Mouse (Mus musculus) T-cell, adult 2 months (primary cell): Measurements from ENCODE around the gene Fam124a.
"Not testable (repeated sequence)": the region's sequence is repeated elsewhere in the genome, so short reads cannot be mapped to it uniquely, and the experiment has no call there.

Source experiments
- DNase-seq: peaks from one replicate; pipeline ENCODE4 v3.0.0; 2022; ENCODE audit warnings: low spot score

The Fam124a gene

DNA sequence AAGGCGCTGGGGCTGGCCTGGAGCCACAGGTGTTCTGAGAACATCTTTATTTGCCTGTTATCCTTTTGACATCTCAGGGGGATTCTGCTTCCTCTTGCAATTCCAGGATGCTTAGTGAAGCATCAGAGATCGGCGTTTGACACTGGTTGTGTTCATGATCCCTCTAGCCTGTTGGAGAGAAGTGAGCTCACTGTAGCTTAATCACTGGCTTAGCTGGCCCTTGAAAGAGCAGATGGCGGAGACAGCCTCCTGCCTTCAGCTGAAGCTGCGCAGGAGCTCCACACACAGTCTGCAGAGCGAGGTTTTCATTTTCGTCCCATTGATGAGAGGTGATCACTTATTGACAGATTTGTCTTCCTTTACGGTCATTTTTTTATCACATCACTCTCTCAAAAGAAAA, 20.3 kb downstream of the Fam124a start:
- no peak for DNase-seq

- DNase-seq: no peak
Measured at GRCm38 (mm10) chr14:62580945-62581344, 25.4 kb downstream of the Fam124a start.

DNA sequence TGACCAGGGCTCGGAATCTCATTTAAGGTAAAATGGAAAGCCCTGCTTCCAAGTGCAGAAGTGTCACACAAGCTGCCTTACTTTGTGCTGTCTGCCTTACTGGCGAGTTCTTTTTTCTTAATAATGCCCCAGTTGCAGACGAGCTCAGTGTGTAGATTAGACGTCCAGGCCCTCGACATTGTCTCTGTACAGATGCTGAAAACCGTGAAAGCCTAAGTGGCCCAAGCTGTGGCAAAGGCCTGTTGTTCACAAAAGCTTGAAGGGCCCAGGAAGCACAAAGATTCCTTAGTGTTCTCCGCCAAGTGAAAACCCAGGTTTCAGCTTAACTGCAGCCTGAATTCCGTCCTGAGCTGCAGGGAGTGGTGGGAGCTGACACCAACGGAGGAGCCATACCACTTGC, 26.2 kb downstream of the Fam124a start:
- DNase-seq: no peak

- no peak for DNase-seq
Measured at GRCm38 (mm10) chr14:62584637-62585036, 29.1 kb downstream of the Fam124a start.

DNA sequence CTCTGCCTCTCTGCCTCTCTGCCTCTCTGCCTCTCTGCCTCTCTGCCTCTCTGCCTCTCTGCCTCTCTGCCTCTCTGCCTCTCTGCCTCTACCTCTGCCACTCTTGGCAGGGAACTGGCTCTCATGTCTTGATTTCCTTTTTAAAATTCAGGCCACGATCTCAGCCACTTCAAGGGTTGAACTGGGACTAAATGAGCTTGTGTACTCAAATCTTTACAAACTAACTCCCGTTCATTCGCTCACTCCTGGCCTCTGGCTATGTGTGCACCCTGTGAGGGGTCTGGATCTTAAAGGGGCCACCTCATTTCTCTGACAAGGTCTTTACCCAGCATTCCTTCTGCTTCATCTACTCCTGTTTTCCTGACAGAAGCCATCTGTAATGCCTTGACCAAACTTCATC, 29.8 kb downstream of the Fam124a start:
- no peak for DNase-seq

GRCm38 (mm10) chr14:62600109-62600522, 44.6 kb downstream of the Fam124a start:
- DNase-seq: no peak

- no peak for DNase-seq
Measured at GRCm38 (mm10) chr14:62602271-62602670, 46.7 kb downstream of the Fam124a start.

GRCm38 (mm10) chr14:62602869-62603268, 47.3 kb downstream of the Fam124a start:
- no peak for DNase-seq

DNA sequence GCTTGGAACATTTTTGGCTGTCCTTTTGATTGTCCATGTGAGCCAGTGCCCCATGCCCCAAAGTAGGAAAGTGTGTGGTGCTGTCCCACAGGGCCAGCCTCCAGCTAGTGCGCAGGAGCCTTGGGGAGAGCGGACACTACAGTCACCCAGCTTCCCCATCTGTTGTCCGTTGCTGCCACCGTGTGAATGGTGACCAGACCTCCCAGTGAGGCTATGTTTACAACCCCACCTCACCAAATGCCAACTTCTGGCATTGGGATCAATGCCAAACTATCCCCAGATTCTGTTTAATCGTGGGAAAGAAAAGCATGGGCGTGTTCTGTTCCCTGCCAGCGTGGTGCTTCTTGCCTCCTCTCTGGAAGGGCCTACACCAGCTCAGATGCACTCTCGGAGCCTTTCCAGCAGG, 52.3 kb downstream of the Fam124a start:
- no peak for DNase-seq

DNA sequence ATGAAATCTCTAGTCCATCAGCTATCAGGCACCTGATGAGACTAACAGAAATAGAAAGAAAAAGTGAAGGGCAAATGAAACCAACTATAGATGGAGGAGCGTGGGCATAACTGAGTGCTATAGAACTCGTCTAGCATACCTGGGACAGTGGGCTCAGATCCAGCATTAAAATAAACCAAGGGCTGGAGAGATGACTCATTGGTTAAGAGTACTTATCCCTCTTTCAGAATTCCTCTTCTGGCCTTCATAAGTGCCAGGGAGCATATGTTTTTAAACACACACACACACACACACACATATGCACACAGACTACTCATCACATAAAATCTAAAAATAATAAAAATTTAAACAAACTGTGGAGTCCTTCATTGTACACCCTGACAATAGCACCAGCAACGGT, 54.4 kb downstream of the Fam124a start:
- no peak for DNase-seq

DNA sequence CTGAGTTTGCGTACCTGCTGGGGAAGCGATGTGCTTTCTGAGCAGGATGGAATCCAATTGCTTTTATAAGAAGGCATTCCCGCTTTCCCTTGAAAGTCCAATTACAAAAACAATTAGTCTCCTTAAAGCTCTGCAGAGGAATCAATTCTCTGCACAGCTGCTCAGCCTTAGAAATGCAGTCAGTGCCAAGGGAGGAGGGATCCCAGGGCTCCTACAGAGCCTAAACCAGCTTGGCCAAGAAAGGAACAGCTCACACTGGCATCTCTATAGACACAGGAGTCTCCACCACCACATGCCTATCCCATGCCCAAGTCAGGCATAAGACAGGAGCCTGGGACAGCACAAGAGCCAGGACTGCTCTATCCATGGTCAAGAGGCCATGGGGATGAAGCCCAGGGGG, 66.9 kb downstream of the Fam124a start:
- DNase-seq: no peak

GRCm38 (mm10) chr14:62627951-62628350, 72.4 kb downstream of the Fam124a start:
- DNase-seq: no peak

- no peak for DNase-seq
Measured at GRCm38 (mm10) chr14:62637436-62638344, 82.2 kb downstream of the Fam124a start.

DNA sequence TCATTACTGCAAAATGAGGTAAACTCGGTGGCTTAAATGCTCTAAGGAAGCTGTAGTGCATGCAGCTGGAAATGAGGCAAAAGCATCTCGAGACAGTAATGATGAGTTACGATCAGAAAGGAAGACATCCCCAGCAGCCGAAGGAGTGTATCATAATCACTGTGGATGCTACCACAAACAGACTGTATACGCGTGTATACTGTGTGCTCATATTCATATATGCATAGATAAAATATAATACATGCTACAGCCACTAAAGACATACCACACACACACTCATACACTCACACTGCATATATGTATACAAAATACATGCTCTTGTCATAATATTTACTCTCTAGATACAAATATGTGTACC, 82.8 kb downstream of the Fam124a start:
- no peak for DNase-seq

DNA sequence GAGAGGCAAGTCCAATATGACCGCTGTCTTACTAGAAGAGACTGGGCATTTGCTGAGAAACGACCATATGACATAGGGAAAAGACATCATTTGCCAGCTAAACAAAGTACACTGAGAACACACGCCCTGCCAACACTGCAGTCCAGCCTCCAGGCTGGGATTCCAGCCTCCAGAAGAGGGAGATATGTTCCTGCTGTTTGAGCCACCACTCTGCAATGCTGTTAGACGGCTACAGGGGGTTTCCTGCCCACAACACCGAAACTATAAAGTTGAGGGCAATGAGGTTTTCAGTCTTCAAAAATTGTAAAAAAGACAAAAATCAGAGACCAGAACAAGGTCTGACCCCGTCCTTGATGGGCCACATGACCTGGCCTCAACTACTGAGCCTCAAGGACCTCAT, 83.6 kb downstream of the Fam124a start:
- no peak for DNase-seq

DNA sequence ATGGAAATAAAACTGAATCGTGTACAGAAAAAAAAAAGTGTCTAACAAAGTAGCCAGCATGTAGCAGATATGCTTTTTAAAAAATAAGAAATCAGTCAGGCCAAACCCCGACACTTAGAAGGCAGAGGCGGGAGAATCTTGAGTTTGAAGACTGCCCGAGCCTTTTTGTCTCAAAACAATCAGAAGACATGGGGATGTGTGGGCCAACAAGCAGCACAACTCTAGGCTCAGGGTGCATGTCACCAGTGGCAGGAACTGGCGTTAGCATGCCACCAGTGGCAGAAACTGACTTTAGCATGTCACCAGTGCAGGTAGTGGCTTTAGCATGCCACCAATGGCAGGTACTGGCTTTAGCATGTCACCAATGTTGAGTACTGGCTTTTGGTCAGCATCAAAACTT, 84.0 kb downstream of the Fam124a start:
- no peak for DNase-seq

DNA sequence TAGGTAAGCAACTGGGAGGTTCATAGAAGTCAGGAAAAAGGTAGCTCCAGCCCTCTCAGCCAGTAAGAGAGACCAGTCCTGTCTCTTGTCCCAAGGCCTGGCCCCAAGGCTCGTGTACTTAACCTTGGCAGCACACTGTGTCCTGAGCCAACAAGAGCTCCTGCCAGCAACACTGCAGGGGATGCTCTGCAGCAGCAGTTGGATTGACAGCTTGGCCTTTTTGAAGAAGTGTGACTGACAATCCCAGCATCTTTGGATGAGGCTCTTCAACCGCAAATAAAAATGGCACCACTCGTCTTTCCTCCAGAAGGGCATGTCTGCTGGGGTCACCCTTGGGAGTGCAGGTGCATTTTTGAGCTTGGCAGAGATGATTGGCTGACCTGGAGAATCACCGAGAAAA, 84.9 kb downstream of the Fam124a start:
- no peak for DNase-seq

GRCm38 (mm10) chr14:62642368-62642767, 86.8 kb downstream of the Fam124a start:
- DNase-seq: not testable (repeated sequence)

DNA sequence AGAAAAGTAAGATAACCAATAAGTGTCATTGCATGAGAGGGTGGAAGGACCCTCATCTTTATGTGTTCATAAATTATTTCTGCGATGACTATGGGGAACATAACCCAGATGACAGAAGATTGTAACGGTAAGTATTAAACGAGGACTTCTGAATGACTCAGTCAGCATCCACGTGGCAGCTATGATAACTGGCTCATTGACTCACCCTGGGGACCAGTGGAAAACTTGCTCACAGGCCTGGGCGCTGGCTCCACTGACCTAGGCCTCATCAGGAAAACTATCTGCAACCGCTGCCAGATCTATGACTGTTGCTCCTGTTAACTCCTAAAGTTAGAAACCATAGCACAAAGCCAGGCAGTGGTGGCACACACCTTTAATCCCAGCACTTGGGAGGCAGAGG, 92.9 kb downstream of the Fam124a start:
- no peak for DNase-seq

GRCm38 (mm10) chr14:62650376-62650775, 94.8 kb downstream of the Fam124a start:
- DNase-seq: no peak

GRCm38 (mm10) chr14:62651771-62652170, 96.2 kb downstream of the Fam124a start:
- no peak for DNase-seq

DNA sequence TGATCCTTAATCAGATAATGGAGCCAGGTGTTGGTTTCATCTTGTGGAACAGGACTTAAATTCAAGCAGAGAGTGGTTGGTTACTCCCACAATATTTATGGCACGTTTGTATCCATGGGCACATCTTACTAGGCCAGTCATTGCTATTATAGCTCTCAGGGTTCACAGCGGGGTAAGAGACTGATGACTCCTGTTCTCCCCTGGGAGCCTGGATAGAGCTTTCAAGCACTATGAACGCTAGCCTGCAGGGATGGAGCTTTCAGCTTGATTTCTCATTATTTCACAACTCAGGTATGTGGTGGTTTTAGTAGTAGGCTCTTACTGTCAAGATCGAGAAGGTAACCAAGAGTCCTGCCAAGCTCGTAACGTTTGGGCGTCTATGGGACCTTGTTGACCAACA, 100.5 kb downstream of the Fam124a start:
- no peak for DNase-seq

- DNase-seq: no peak
Measured at GRCm38 (mm10) chr14:62657469-62657868, 101.9 kb downstream of the Fam124a start.
